Mouse (Mus musculus) hindbrain, embryonic 14.5 days (tissue): Measurements from ENCODE around the gene Dpep3. TPM values are rescaled to one million over a fixed set of nuclear protein-coding genes. Genes with fewer than 3 reads are reported as not detected.
A peak's percentile ranks its signal among the peaks of the same experiment; 100 is the strongest.

Experiments
- ATAC-seq: fragments of 200-750 bp; cut with Nextera tagmentation; 2 replicates; pipeline ENCODE4 v1.8.0; 2017; ENCODE audit warnings: moderate number of reproducible peaks, mild to moderate bottlenecking, moderate TSS enrichment, moderate library complexity; ENCODE audit not compliant: low FRiP score
- DNase-seq: peaks from one replicate; pipeline ENCODE4 v3.0.0-alpha.2; 2015; ENCODE audit warnings: low spot score
- H3K27ac ChIP-seq: fragments of 300-500 bp; sonication (generic); 2 replicates; pipeline ENCODE4 v1.5.1; 2014; ENCODE audit warnings: mild to moderate bottlenecking, moderate library complexity
- H3K27me3 ChIP-seq: fragments of 300-500 bp; sonication (generic); 2 replicates; pipeline ENCODE4 v1.6.1; 2014; ENCODE audit warnings: mild to moderate bottlenecking, low read length, mixed read lengths; ENCODE audit not compliant: control insufficient read depth, insufficient read depth
- H3K36me3 ChIP-seq: fragments of 300-500 bp; sonication (generic); replicated peaks from 2 replicates; pipeline ENCODE4 v1.6.1; 2014; ENCODE audit not compliant: control insufficient read depth, insufficient read depth
- H3K4me1 ChIP-seq: fragments of 300-500 bp; sonication (generic); replicated peaks from 2 replicates; pipeline ENCODE4 v1.6.1; 2014; ENCODE audit warnings: antibody characterized with exemption, low read length, mixed read lengths; ENCODE audit not compliant: control insufficient read depth, insufficient read depth
- H3K4me2 ChIP-seq: fragments of 300-500 bp; sonication (generic); replicated peaks from 2 replicates; pipeline ENCODE4 v1.6.1; 2014; ENCODE audit warnings: mild to moderate bottlenecking, moderate library complexity
- H3K4me3 ChIP-seq: fragments of 300-500 bp; sonication (generic); replicated peaks from 2 replicates; pipeline ENCODE4 v1.5.1; 2014; ENCODE audit warnings: mild to moderate bottlenecking, low read length
- H3K9ac ChIP-seq: fragments of 300-500 bp; sonication (generic); 2 replicates; pipeline ENCODE4 v1.6.1; 2014
- H3K9me3 ChIP-seq: fragments of 300-500 bp; sonication (generic); 2 replicates; pipeline ENCODE4 v1.6.1; 2016; ENCODE audit warnings: low read length; ENCODE audit not compliant: control insufficient read depth
- WGBS: fragments of 180-500 bp; shearing (Covaris S2); extraction: QIAGEN DNeasy Blood & Tissue Kit; methylation state at CpG from one replicate; pipeline ENCODE4 v1.1.7; 2014; 5-methylcytosine and 5-hydroxymethylcytosine counted together
- polyA plus RNA-seq: library from polyadenylated mRNA; unstranded; fragments of >200 nt; fragmentation: Nextera tagmentation; extraction: Ambion mirVana; gene quantifications from 2 replicates; pipeline ENCODE4 v1.2.1, GENCODE M21; 2014

Gene Dpep3
- polyA plus RNA-seq, 1 experiment from 2014 or later, result not detected

- no peaks in the 10 kb centered on the region for H3K27me3 ChIP-seq
- no peak within 1 kb of the TSS for H3K9ac ChIP-seq
- WGBS, result 57% methylated on average over 7 of the region's 8 CpGs
- H3K27ac ChIP-seq, result no peak within 1 kb of the TSS
- peak; percentile 47; the same call in 1 of the 2 replicates for ATAC-seq
- no peak within 1 kb of the TSS for H3K4me2 ChIP-seq
- 0 out of 2 replicates have a peak, but pooled peaks cover 4% of the 10 kb centered on the region for H3K4me1 ChIP-seq
- no peaks in the 10 kb centered on the region for H3K36me3 ChIP-seq
- no peaks in the 10 kb centered on the region for H3K9me3 ChIP-seq
- H3K4me3 ChIP-seq, result no peak within 1 kb of the TSS
- no peak for DNase-seq
Observed at GRCm38 (mm10) chr8:105943321-105943739, 35.9 kb downstream of the Dpep3 start, which contains the start of gene Lcat. TSS of gene Lcat (minus strand) at chr8:105943382.

GRCm38 (mm10) chr8:105942542-105942941 lies 36.7 kb downstream of the Dpep3 start:
- H3K27ac ChIP-seq, result no peak overlapping the region
- no peak for DNase-seq
- no peaks in the 10 kb centered on the region for H3K36me3 ChIP-seq
- H3K4me3 ChIP-seq, result no peak overlapping the region
- H3K9me3 ChIP-seq, result no peaks in the 10 kb centered on the region
- ATAC-seq, result no peak
- 91% methylated on average over 5 of the region's 5 CpGs for whole genome bisulfite sequencing
- H3K27me3 ChIP-seq, result no peaks in the 10 kb centered on the region
- peaks cover 8% of the 10 kb centered on the region; the same call in 1 of the 2 replicates for H3K4me1 ChIP-seq
- H3K9ac ChIP-seq, result no peak overlapping the region
- no peak overlapping the region for H3K4me2 ChIP-seq

GRCm38 (mm10) chr8:105942026-105942425 lies 37.2 kb downstream of the Dpep3 start:
- ATAC-seq, result no peak
- 94% methylated on average over 11 of the region's 11 CpGs for WGBS

GRCm38 (mm10) chr8:105938306-105938669 lies 40.9 kb downstream of the Dpep3 start, which contains the start of gene Psmb10:
TSS of gene Psmb10 (minus strand) at chr8:105938444.
- Histone ChIP-seq H3K27ac (peak within 1 kb of the TSS; percentile 96), H3K4me1 (peaks cover 18% of the 10 kb centered on the region), H3K4me3 (peak within 1 kb of the TSS; percentile 68), H3K4me2 (peak within 1 kb of the TSS; percentile 68), H3K9ac (peak within 1 kb of the TSS; percentile 92), H3K9me3 (no peaks in the 10 kb centered on the region), H3K36me3 (no peaks in the 10 kb centered on the region), H3K27me3 (no peaks in the 10 kb centered on the region)
- ATAC-seq (no peak), DNase-seq (no peak)
- 47% methylated on average over 4 of the region's 4 CpGs for WGBS

More at GRCm38 (mm10) chr8:105942026-105942425, 37.2 kb downstream of the Dpep3 start:
- H3K4me3 ChIP-seq, result no peak overlapping the region
- H3K4me1 ChIP-seq, result peaks cover 8% of the 10 kb centered on the region; the same call in 1 of the 2 replicates
- no peak overlapping the region for H3K9ac ChIP-seq
- H3K27me3 ChIP-seq, result no peaks in the 10 kb centered on the region
- DNase-seq, result no peak
- H3K9me3 ChIP-seq, result no peaks in the 10 kb centered on the region
- H3K36me3 ChIP-seq, result no peaks in the 10 kb centered on the region
- no peak overlapping the region for H3K27ac ChIP-seq
- no peak overlapping the region for H3K4me2 ChIP-seq

- peak overlapping the region; percentile 68 for H3K4me2 ChIP-seq
- peak overlapping the region; percentile 92 for H3K9ac ChIP-seq
Observed at GRCm38 (mm10) chr8:105937496-105938305, 41.5 kb downstream of the Dpep3 start.

GRCm38 (mm10) chr8:105936866-105937475 lies 42.3 kb downstream of the Dpep3 start:
- DNase-seq (peak; percentile 85), ATAC-seq (peak; percentile 92)
- Histone ChIP-seq H3K27me3 (no peaks in the 10 kb centered on the region), H3K4me1 (peaks cover 18% of the 10 kb centered on the region), H3K9me3 (no peaks in the 10 kb centered on the region), H3K36me3 (no peaks in the 10 kb centered on the region), H3K9ac (peak overlapping the region; percentile 92), H3K4me3 (peak overlapping the region; percentile 68), H3K4me2 (peak overlapping the region; percentile 68), H3K27ac (peak overlapping the region; percentile 96)
- whole genome bisulfite sequencing, result under 1% methylated on average over 30 of the region's 30 CpGs

More at GRCm38 (mm10) chr8:105937496-105938305, 41.5 kb downstream of the Dpep3 start:
- H3K27ac ChIP-seq, result peak overlapping the region; percentile 96
- DNase-seq, result peak; percentile 39
- WGBS, result 2% methylated on average over 33 of the region's 33 CpGs
- H3K36me3 ChIP-seq, result no peaks in the 10 kb centered on the region
- no peaks in the 10 kb centered on the region for H3K27me3 ChIP-seq
- H3K4me1 ChIP-seq, result peaks cover 18% of the 10 kb centered on the region
- H3K4me3 ChIP-seq, result peak overlapping the region; percentile 68
- ATAC-seq, result peak; percentile 21; the same call in 1 of the 2 replicates
- H3K9me3 ChIP-seq, result no peaks in the 10 kb centered on the region

GRCm38 (mm10) chr8:105935863-105936603 lies 43.2 kb downstream of the Dpep3 start:
- peak overlapping the region; percentile 92 for H3K9ac ChIP-seq
- peak overlapping the region; percentile 68 for H3K4me2 ChIP-seq
- H3K27me3 ChIP-seq, result no peaks in the 10 kb centered on the region
- 34% methylated on average over 7 of the region's 7 CpGs for WGBS
- no peaks in the 10 kb centered on the region for H3K9me3 ChIP-seq
- no peak for ATAC-seq
- peaks cover 18% of the 10 kb centered on the region for H3K4me1 ChIP-seq
- H3K4me3 ChIP-seq, result peak overlapping the region; percentile 68
- peak overlapping the region; percentile 96 for H3K27ac ChIP-seq
- no peak for DNase-seq
- H3K36me3 ChIP-seq, result 0 out of 2 replicates have a peak, but pooled peaks cover 3% of the 10 kb centered on the region

GRCm38 (mm10) chr8:105935105-105935504 lies 44.1 kb downstream of the Dpep3 start:
- Histone ChIP-seq H3K9me3 (no peaks in the 10 kb centered on the region), H3K9ac (no peak overlapping the region), H3K4me2 (no peak overlapping the region), H3K4me3 (no peak overlapping the region), H3K27me3 (no peaks in the 10 kb centered on the region), H3K36me3 (0 out of 2 replicates have a peak, but pooled peaks cover 3% of the 10 kb centered on the region), H3K4me1 (peaks cover 18% of the 10 kb centered on the region), H3K27ac (no peak overlapping the region)
- ATAC-seq, result no peak
- no peak for DNase-seq
- 89% methylated on average over 6 of the region's 6 CpGs for WGBS
